Mouse (Mus musculus): Measurements from ENCODE around the gene Mlana. TPM values are rescaled to one million over a fixed set of nuclear protein-coding genes. Genes with fewer than 3 reads are reported as not detected.

Gene Mlana
- polyA plus RNA-seq, 1 experiment from 2014 or later: not detected

Other genes starting within 250 kb of the Mlana start
- gene Ric1, start 175.5 kb upstream of the Mlana start, polyA plus RNA-seq (2015; fragmentation: Nextera tagmentation; extraction: Ambion mirVana): 12.4 and 12.6 TPM in 2 replicates
- 9.4 and 10.9 TPM in 2 replicates for gene Ermp1, start 49.4 kb upstream of the Mlana start, polyA plus RNA-seq (2015; fragmentation: Nextera tagmentation; extraction: Ambion mirVana)
- 6.5 and 7.3 TPM in 2 replicates for gene 9930021J03Rik, start 108.2 kb downstream of the Mlana start, polyA plus RNA-seq (2015; fragmentation: Nextera tagmentation; extraction: Ambion mirVana)
- gene Ranbp6, start 115.2 kb downstream of the Mlana start, polyA plus RNA-seq (2015; fragmentation: Nextera tagmentation; extraction: Ambion mirVana): 53.5 and 61.4 TPM in 2 replicates
- gene Il33, start 227.3 kb downstream of the Mlana start, polyA plus RNA-seq (2015; fragmentation: Nextera tagmentation; extraction: Ambion mirVana): 0.97 and 2.8 TPM in 2 replicates

All from midbrain, embryonic 16.5 days (tissue).